Mouse (Mus musculus) kidney, adult 18-20 months (tissue): ENCODE data around the gene Aprt.
A peak's percentile ranks its signal among the peaks of the same experiment; 100 is the strongest.

ENCODE experiments used
- DNase-seq: peaks from one replicate; pipeline ENCODE4 v3.0.0; 2021

The Aprt gene

GRCm38 (mm10) chr8:122558671-122559349 lies 17.9 kb downstream of the Aprt start:
- no peak for DNase-seq

DNA sequence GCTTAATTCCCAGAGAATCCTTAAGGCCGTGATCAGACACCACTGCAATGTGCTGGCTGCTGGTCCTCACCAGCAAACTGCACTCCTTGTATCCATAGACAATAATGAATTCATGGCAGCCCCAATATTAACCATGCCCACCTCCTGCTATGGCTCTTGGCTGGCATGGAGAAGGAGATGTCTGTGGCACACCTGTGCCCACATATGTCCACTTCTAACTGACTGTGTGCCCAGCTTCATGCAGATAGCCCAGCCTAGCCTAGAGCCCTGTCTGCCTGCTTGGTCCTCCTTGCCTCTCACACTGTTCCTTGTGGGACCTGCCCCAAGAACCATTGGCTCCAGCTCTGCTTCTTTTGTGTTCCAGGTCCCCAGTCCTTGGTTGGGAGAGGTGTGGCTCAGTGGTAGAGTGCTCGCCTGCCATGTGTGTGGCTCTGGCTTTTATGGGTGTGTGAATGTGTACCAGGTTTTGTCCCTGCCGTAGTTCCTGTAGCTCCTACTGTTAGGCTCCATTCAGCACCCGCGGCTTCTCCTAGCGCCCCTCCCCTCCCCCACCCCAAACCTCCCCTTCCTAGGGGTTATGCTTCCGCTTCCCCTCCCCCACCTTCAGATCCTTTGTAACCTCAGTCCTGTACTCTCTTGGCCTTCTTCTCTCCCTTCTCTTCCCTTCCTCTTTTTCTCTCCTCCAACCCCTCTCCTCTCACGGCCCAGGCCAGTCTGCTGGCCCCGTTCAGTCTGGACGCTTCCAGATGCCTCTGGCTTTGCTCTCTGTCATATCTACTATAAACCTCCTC lies 19.3 kb downstream of the Aprt start:
- DNase-seq, result no peak

- peak; percentile 43 for DNase-seq
These were observed 20.4 kb downstream of the Aprt start for GRCm38 (mm10) chr8:122556030-122557009.

DNA sequence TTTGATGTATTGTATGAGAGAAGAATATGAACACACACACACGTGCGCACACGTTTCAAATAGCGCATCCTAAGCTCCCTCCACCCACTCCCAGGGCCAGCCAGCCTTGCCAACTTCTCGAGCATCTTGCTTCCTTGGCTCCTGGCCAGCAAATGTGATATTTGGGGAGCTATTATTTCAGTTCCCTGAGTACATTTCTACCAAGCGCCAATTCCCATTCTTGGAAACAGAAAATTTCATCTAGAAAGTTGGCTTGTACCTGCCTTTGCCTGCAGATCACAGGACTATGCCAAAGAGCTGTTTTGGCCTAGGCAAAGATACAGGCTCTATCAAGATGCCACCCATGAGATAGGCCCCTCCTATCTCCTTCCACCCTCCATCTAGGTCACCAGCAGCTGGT lies 21.9 kb downstream of the Aprt start:
- no peak for DNase-seq

- DNase-seq, result peak; percentile 98
These were observed 25.3 kb downstream of the Aprt start, which contains the start of gene Piezo1 for GRCm38 (mm10) chr8:122551265-122552051. Piezo1 (minus strand) TSS chr8:122551329.

GRCm38 (mm10) chr8:122550995-122551264 lies 25.8 kb downstream of the Aprt start:
- no peak for DNase-seq

- peak; percentile 74 for DNase-seq
These were observed 26.3 kb downstream of the Aprt start for GRCm38 (mm10) chr8:122550234-122550994.

DNA sequence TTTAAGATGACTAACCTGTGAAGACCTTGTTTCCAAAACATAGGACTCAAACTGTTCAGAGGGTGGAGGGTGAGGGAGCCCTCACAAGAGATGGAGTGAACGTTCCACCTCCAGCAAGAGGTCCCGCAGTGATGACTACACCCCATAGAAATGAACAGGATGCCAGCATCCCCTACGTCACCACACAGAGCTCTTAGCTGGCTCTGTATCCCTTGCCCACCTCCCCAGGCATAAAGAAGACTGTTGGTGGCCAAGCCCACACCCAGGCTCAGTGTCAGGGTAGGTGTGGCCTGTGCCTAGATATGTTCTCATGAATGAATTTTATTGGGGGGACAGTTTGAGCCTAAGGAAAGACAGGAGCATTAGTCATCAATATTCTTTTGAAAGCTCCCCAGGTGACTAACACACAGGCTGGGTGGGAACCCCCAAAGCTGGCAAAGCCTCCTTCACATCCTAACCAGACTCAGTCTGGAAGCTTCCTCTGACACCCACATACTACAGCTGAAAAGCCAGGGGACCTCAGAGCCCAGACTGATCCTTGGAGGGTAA lies 27.7 kb downstream of the Aprt start:
- DNase-seq, result no peak

- DNase-seq, result no peak
These were observed 28.4 kb downstream of the Aprt start for GRCm38 (mm10) chr8:122548331-122548730.

- no peak for DNase-seq
These were observed 28.9 kb downstream of the Aprt start for GRCm38 (mm10) chr8:122547815-122548214.

- peak; percentile 88 for DNase-seq
These were observed 29.8 kb downstream of the Aprt start for GRCm38 (mm10) chr8:122546811-122547453.

DNA sequence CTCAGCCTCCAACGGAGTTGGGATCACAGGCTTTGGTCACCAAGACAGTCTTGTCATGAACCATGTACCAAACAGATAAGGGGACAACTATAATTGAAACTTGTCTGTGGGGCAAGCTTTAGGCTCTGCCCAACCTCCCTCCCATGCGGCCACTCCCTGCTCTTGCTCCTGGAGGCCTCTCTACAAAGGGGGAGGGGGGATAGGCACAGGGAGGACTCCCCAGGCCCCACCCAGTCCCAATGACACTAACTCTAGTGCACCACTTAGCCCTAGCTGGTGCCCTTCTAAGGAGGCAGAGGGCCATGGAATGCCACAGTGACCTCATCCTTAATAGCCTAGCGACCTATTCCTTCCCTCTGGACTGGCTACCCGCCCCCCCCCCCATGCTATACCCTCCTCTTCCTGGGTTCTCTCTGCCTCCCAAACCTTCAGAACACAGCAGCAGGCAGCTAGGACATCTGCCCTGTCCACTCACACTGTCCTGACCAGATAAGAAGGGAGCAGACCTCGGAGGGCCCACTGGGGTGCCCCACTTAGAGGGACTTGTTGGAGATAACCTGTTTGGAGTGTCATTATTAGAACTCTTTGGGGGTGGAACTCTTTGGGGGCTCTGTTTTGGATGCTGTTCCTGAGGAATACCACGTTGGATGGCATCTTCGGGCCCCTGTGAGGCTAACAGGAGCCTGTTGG lies 30.5 kb downstream of the Aprt start:
- DNase-seq, result no peak

DNA sequence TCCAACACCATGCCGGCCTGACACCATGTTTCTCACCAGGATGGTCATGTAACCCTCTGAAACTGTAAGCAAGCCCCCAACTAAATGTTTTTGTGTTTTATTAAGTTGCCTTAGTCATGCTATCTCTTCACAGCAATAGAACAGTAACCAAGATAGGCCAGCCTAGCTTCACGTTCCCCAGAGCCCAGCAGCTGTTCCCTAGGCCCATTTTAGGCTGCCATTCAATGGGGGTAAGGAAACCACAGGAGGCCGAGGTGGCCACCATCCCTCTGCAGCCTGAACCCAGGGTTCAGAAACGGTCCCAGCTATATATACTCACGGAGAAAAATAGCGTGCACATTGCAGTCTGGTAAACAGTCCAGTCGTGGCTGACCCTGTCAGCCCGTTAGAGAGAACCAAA lies 32.6 kb downstream of the Aprt start:
- DNase-seq, result no peak

- no peak for DNase-seq
These were observed 38.2 kb downstream of the Aprt start for GRCm38 (mm10) chr8:122538310-122539076.

- no peak for DNase-seq
These were observed 38.9 kb downstream of the Aprt start for GRCm38 (mm10) chr8:122537812-122538211.

- DNase-seq, result no peak
These were observed 39.7 kb downstream of the Aprt start for GRCm38 (mm10) chr8:122537033-122537432.

DNA sequence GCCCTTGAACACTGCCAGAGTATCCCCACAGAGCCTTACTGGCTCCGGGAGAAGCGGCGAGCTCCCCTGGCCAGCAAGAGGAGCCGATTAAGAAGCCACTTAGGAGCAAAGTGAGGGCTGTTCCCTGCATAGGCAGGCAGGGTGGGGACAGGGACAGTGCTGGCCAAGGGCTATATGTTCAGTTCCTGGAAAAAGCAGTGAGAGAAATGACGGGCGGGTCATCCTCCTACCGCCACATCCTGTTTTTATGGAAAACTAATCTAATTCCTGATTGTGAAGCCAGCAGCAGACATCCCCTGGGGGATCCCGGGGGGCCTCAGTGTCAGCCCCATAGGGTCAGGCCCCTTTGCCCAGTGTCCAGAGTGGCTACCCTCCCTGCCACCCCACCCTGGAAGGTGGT lies 45.4 kb downstream of the Aprt start:
- no peak for DNase-seq

GRCm38 (mm10) chr8:122529159-122529558 lies 47.5 kb downstream of the Aprt start:
- peak; percentile 68 for DNase-seq

DNA sequence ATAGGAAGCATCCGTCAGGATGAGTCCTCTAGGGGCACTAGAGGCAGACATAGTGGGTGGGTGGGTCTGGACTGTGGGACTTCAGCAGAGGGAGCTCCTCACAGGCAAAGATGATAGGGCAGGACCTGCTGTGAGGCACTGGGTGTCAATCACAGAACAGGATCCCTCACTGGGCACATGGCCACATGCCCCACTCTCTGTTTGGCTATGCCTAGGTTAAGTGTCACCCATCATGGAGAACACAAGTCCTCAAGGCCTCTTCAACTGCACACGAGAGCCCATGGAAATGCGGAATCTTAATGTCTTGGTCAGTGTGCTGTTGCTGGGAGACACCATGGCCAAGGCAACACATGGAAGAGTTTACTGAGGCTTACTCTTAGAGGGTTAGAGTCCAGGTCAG lies 48.8 kb downstream of the Aprt start:
- DNase-seq, result no peak
